Mouse (Mus musculus) cortical plate, adult 2 months (tissue): Measurements from ENCODE around the gene Rps27.

ENCODE experiments used
- CTCF ChIP-seq: fragments of 200-500 bp; IDR thresholded peaks from 2 replicates; pipeline ENCODE4 v1.5.1; 2011; ENCODE audit warnings: mild to moderate bottlenecking, control low read depth, low read length; ENCODE audit not compliant: insufficient read depth; ENCODE audit errors: extremely low read depth
- POLR2A ChIP-seq: fragments of 200-500 bp; IDR thresholded peaks from 2 replicates; pipeline ENCODE4 v1.6.1; 2011; ENCODE audit warnings: mild to moderate bottlenecking, low read length, control low read depth; ENCODE audit not compliant: insufficient read depth; ENCODE audit errors: extremely low read depth

DNA sequence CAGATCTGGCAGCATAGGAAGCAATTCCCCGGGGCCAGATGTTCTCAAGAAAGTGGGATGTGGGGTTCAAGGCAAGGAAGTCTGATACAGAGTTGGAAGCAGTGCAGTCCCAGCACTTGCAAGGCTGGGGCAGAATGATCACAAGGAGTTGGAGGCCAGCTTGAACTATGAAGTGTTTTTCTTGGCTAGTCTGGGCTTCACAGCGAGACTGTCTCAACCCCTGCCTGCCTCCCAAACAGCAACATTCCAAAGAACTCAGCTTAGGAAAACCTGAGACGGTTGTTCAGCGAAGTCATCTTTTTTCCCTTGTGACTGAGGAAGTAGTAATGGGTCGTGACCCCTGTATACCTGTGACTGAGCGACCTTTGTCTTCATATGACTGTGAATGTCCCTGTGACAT lies 37.3 kb upstream of the Rps27 start:
- TF ChIP-seq CTCF (no peak), POLR2A (no peak)
